Mouse (Mus musculus) spleen, adult 12 weeks (tissue): ENCODE measurements around the gene Rgs7bp.

Experiments used
- DNase-seq: peaks from one replicate; pipeline ENCODE4 v3.0.0; 2022; ENCODE audit warnings: low spot score

Rgs7bp gene

GRCm38 (mm10) chr13:105054181-105054940 is at the start of gene Rgs7bp:
Rgs7bp (minus strand) TSS chr13:105054930.
- no peak for DNase-seq

DNA sequence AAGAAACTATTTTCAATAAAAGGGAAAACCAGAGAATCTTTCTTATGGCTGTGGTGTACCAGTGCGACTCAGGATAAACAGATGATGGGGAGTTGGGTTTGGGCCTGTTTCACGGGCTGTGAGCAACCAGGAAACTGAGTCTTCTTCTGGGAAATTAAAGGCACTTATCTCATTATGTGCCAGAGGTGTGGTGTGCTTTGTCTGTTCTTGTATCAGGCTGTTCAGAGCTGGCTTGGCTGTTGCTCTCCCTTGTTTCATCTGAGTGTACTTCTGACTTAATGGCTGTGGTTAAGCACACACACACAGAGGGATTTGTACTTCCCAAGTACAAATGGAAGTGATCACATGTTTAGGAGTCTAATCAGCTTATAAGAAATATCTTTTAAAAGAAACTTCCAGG is 49.7 kb upstream of the Rgs7bp start:
- no peak for DNase-seq

- DNase-seq, result no peak
Measured at GRCm38 (mm10) chr13:105100705-105101104, 46.0 kb upstream of the Rgs7bp start.

- DNase-seq, result no peak
Measured at GRCm38 (mm10) chr13:105096316-105096715, 41.6 kb upstream of the Rgs7bp start.

- DNase-seq, result no peak
Measured at GRCm38 (mm10) chr13:105089276-105089675, 34.5 kb upstream of the Rgs7bp start.

- DNase-seq, result no peak
Measured at GRCm38 (mm10) chr13:105081862-105082261, 27.1 kb upstream of the Rgs7bp start, which contains the start of gene 4933425L06Rik. 4933425L06Rik (plus strand) TSS chr13:105082122.

DNA sequence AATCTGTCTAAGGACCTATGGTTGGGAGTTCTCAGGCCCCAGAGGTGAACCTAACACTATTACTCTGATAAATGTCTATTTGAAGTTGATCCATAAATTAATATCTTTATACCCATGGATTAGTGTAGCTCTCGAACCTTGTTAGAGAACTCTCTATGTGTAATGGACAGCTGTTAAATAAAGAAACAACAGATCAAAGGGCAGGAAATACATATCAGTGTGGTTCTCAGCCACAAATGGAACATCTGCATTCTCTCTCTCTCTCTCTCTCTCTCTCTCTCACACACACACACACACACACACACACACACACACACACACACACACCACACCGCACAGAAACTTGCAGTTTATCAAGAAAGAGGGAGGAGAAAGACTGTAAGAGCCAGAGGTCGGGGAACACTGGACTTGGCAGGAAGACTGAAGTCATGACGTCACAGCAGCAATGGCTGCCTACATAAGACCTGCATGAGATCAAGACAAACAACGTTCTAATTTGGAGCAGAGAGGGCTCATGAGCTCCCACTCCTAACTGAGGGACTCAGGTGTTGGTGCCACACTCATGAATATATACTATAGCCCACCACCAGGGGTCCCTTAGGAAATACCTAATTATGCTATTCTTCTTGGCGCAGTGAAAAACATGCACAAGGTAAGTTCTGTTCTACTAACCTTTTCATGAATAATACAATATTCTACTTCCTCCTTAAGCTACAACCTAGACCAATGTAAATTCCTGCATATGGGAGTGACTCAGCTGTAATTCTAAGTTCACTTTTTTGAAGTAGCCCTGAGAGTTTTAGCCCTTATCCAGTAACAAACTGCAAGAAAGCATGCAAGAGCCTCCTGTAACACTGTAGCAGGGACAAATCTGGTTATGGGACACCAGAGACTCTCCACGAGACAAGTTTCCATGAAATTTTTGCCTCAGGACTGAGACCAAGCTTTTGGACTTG is 12.4 kb upstream of the Rgs7bp start:
- no peak for DNase-seq

- DNase-seq, result no peak
Measured at GRCm38 (mm10) chr13:105066119-105066518, 11.4 kb upstream of the Rgs7bp start.

DNA sequence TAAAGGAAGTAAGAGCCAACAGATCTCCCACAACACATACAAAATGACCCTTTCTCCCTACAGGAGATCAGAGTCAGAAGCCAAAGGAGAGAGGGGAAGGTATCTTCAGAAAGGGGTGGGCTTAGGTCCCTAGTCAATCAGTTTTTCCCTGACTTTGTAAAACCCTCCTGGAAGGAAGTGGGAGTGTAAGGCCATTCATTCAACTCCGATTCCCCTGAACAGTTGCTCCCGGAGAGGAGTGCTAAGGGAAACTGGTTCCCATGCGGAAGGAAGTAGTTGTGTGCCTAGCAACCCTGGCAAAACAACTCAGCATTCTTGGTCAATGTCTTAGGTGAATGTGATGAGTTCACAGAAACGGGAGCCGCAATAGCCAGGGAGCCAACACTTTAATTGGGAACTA is 644 bp upstream of the Rgs7bp start:
- DNase-seq, result no peak

- no peak for DNase-seq
Measured at GRCm38 (mm10) chr13:105054941-105055309, 195 bp upstream of the Rgs7bp start.

- DNase-seq, result no peak
Measured at GRCm38 (mm10) chr13:105053618-105054017, 1.1 kb downstream of the Rgs7bp start.

DNA sequence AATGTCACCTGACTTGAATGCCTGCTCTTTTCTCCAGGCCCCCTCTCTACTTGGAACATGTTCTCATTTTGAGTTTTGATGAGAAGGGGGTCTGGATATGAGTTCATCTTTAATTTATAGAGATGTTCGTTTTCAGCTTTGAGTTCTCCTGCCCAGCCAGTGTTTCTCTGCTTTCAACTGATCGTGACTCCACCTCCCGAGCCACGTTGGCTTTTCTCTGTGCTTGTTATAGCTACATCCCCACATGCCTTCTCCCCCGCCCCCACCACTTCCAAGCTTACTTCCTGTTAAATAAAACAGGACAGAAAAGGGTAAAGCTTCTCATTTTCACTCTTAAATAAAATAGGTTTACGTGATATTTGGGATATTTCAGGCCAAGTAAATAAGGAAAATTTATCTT is 3.3 kb downstream of the Rgs7bp start:
- no peak for DNase-seq

DNA sequence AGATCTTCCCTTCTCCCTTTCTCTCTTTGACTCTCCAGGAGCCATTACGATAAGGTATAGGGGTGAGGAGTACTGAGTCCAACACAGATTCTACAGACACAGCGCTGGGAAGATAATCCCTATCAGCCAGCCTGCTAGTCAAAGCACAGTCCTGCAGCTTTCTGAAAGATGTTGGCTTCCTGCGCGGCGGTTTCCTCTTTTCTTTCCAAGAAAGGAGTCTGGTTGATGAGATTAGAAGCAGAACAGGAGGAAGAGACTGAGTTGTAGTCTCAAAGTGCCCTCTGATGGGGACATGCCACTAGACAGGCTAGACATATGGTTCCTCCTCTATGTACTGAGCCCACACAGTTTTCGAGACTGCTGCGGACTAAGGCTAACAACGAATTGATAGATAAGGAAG is 6.1 kb downstream of the Rgs7bp start:
- DNase-seq, result no peak

GRCm38 (mm10) chr13:105047377-105047776 is 7.4 kb downstream of the Rgs7bp start:
- DNase-seq, result no peak

- DNase-seq, result no peak
Measured at GRCm38 (mm10) chr13:105043882-105044281, 10.8 kb downstream of the Rgs7bp start.

GRCm38 (mm10) chr13:105038334-105038733 is 16.4 kb downstream of the Rgs7bp start:
- no peak for DNase-seq

DNA sequence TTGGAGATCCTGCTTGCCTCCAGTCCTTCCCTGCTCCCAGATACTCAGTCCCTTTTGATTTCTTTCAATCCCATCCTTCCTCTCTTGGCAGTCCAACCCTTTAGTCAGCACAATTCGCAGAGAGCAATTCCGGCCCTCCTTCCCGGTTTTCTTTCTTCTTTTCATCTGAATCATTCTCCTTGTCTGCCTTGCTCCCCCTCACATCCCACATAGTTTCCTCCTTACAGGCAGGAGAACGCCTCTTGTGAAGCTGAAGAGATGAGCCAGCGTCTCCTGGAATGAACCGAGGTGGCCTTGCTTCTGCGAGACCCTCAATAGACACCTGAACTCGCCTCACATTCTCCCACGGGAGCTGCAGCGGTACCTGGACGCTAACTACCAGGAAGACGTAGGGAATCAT is 16.9 kb downstream of the Rgs7bp start:
- DNase-seq, result no peak

- DNase-seq, result no peak
Measured at GRCm38 (mm10) chr13:105031882-105032281, 22.8 kb downstream of the Rgs7bp start.

DNA sequence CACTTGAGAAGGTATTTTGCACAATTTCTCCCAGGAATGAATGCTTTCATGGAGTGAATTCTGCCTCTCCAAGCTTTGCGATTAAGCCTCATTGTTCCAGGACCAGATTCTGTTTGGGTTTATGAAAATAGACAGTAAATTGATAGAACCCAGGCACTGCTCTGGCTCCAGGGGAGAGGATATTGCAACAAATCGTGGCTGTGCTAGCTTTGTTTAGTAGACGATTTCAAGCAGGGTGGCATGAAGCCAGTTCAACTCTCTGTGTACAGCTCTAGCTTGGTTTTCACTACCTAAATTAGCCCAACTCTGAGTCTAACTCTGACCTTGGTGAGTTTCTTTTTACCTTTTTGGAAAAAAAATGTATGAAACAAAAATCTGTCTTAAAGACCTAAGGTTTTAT is 26.5 kb downstream of the Rgs7bp start:
- no peak for DNase-seq

DNA sequence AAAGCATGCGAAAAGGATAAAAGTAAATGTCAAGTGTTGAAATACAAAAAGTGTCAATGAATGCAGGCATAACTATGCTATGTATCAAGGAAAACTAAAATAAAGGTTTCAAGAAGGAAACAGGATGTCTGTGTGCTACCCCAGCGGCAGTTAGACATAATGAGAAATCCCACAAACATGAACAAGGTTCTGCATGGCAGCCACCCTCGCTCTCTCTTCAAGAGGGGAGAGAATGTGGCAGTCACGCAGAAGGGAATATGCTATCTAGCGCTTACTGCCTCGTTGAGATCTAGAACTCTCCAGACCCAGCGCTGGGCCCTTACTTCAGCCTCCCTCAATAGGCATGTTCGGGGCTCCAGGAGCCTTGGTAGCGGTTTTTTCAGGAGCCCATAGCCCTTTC is 38.2 kb downstream of the Rgs7bp start:
- DNase-seq, result no peak

- DNase-seq, result no peak
Measured at GRCm38 (mm10) chr13:105015710-105016404, 38.9 kb downstream of the Rgs7bp start.

- DNase-seq, result no peak
Measured at GRCm38 (mm10) chr13:105011300-105011699, 43.4 kb downstream of the Rgs7bp start.
